Mouse (Mus musculus) B cell, adult 2 months (primary cell): ENCODE results near the gene Klf5.
A peak's percentile ranks its signal among the peaks of the same experiment; 100 is the strongest.

Experiments
- DNase-seq, 2 experiments: peaks; one replicate each; pipeline ENCODE4 v3.0.0; 2022

Klf5 gene

DNA sequence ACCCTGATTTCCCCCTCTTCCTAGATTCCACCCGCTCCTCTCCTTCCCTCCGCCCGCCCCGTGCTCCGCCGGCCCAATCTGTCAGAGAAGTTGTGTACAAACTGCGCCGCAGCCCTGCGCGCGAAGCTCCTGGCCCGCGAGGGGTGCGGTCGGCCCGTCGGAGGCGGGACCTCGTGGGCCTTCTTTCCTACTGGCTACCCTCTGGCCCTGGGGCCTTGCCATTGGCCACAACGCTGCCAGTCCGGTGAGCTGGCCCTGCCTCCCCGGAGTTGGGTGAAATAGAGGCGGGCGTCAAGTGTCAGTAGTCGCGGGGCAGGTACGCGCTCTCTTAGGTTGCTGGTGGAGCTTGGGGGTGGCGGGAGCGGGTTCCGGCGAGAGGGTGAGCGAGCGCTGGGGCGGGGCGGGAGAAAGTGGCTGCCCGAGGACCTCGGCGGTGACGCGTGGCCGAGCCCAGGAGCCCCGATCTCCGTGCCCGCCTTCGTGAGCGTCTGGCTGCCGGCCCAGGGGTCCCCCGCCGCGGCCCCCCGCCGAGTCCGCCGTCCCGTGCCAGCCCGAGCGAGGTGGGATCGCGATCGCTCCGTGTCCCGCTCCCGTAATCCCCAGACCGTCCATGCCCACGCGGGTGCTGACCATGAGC, at the start of gene Klf5:
Klf5 (plus strand) TSS at position 307 of the 637 bp plus-strand sequence.
- DNase-seq, result peak; percentile 59 to 63

DNA sequence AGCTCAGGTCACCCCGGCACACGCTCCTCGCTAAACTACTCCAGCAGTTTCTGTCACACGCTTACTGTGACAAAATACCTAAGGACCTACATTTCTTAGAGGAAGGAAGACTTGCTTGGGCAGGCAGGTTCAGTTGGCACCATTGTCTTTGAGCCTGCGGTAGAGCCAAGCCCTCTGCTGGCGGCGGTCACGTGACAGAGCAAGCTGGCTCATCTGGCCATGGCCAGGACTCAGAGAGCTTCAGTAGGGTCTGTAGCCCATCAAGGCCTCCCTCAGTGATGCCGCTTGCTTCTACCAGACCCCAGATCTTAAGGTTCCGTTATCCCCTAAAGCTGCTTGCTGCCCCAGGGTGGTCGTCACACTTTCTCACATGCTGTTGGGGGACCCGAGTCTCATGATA, 36.5 kb upstream of the Klf5 start:
- no peak for DNase-seq

DNA sequence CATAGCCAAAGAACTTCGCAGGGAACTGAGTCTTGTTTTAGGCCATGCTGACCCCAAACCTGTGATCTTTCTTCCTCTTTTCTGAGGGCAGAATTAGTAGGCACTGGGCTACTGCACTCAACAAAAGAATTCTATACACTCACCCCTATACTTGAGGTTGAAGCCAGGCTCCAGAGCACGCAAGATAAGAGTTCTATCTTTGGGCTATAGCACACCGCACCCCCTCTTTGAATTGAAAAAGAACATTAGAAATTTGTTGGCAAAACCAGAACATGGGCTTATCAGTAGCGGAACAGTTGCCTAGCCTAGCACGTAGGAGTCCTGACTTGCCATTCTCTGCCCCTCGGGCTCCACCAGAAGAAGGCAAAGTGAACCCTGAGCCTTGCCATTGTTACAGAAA, 34.7 kb upstream of the Klf5 start:
- no peak for DNase-seq

DNA sequence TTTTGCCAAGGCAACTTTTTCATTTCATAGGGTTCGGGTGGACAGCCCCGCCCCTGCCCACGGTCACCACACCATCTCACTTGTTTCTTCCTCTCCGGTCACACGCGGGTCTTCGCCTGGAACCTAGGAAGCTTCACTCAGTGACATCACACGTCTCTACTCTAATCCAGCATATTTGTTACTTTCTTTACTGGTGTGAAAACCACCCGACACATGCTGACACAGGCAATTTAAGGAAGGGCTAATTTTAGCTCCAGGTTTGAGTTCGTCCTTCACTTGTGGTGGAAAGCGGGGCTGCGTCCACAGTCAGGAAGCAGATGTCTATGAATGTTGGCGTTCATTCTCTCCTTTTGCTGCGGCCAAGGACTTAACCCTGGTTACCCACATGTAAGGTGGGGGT, 32.7 kb upstream of the Klf5 start:
- no peak for DNase-seq

DNA sequence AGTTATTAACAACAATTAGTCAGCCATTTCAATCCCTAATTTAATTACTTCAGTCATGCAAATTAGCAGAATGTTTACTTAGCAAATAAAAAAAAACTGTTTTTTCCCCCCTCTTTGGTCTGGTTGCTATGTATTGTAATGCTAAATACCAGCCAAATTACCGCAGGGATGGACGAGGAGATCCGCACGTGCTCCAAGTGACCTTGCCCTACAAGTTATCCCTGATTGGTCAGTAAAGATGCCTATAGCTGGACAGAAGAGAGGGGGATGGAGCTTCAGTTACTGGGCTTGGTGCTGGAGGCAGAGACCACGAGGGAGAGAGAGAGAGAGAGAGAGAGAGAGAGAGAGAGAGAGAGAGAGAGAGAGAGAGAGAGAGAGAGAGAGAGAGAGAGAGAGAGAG, 31.7 kb upstream of the Klf5 start:
- DNase-seq, result no peak

DNA sequence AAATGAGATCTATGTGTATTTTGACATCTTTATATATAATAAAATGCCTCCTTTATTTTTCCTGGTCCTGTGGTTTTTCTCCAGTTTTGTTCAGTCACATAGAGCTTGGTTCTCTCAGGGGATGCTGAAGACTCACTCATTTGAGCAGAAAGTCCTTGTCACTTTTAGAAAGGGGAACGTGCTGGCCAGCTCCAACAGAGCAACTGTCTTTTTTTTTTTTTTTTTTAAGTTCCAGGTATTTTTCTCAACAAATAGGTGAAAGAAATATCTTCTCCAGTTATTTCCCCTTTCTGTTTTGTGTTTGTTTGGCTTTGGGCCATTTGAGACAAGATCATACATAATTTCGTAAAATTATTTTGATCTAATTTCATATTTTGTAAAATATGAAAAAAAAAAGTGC, 24.4 kb upstream of the Klf5 start:
- no peak for DNase-seq

DNA sequence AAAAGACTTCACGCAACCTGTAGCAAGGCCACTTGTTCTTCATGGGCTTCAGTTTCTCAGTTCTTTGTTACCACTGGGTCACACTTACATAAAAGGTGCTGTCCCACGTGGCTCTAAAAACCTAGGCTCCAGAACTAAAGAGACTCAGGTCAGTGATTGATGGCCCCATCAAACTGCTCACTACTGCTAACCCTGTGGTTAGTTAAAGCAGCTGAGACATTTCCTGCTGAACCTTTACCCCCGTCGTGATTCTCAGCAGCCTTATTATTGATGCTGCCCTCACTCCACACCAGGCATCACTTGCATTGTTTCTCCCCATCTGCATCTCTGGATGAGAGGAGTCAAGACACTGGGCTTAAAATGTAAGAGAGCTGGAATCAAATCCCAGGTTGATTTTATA, 22.7 kb upstream of the Klf5 start:
- DNase-seq, result no peak

DNA sequence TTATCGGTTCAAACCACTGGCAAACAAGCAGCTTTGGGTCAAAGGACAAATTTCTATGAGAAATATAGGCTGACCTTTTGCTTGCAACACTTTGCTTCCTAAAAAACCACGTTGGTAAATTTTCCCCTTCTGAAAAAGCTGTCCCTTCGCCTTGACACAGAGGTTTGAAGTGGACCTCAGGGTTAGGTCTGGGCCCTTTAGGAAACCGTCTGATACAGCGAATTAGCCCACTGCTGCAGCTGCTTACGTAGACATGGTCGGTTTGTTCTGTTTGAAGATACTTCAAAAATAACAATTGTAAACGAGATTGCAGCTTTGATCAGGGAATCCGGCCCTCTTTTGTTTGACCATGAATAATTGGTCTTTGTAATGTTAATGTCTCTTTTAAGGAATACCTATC, 20.2 kb upstream of the Klf5 start:
- no peak for DNase-seq

DNA sequence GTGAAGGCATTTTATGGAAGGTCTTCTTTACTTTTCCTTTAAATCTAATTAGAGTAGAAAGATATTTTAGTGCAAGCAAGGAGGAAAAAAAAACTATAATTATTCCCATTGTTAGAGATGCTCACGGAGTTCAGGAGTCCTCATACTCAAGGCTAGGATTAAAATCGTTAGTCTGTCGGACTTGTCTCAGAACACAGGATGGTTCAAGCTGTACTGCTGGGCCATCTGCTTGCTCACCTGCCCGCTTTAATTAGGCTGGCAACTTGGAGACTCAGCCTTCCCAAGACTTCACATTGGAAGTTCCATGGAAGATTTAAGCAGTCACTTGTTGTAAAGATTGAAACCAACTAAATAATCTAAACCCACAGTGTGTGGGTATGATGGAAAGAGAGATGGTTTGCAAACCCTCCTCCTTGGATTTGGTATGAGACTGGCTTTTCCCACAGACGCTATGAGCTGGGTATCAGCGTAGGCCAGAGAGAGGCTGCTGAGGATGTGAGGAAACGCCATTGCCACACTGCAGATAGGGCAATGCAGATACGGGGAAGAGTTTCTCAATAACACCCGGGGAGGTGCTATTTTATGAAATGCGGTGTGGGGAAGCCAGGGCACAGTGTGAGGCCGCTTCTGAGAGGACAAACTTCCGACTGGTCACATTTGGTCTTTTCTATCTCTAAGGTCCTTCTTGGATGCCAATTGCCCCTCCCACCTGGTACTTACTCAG, 19.6 kb upstream of the Klf5 start:
- DNase-seq, result no peak

DNA sequence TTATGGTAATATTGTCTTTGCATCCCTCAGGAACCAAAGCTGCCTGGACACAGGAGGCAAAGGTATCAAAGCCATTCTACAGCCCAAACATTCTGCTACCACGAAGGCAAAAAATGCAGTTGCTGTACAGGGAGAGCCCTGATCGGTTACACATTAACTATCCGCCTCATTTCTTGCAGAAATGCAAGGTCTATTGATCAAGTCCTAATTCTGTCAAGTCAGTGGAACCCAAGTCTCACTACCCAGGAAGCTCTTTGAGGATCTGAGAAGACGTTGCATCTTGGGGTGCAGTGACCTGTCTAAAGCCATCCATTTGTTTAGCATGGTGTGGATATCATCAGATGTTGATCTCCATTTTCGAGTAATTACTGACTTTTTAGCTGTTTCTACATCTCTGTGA, 18.1 kb upstream of the Klf5 start:
- no peak for DNase-seq

DNA sequence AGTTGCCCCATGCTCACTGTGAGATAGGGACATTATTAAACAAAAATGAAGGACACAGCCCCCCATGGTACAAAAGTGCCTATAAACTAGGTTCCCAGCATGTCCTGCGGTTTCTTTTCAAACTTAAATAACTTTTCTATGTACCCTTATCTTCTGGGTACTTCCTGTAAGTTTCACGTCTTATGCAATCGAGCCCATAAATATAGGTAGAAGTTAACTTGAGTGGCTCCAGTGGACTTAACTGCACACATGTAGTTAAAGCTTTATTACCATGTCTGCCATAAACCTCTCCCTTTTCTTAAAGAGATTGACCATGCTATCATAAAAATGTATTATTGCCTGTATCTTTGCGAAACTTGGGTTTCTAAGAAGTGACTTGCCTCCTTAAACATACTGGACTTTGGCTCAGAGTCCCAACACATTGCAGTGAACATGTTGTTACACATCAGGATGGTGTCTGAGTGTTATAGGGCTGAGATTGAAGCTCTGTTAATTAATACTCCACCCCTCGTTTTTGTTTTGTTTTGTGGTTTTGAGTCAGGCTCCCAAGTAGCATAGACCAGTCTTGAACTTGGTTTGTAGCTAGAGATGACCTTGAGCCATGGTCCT, 17.6 kb upstream of the Klf5 start:
- no peak for DNase-seq

DNA sequence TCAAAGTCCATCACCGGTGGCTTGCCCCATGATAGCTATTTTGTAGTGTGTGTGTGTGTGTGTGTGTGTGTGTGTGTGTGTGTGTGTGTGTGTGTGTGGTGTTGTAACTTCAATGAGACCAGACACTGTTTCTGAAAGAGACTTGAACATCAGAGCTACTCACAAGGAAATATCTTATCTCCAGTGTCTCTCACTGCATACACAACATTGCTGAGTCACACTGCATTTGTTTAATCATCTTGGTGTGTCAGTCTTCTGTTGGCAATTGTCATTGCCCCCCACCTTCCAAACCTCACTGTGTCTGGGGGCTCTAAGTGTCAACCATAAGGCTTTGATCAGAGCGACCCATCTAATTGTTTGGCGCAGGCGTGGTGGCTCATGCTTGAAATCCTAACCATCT, 13.0 kb upstream of the Klf5 start:
- no peak for DNase-seq

DNA sequence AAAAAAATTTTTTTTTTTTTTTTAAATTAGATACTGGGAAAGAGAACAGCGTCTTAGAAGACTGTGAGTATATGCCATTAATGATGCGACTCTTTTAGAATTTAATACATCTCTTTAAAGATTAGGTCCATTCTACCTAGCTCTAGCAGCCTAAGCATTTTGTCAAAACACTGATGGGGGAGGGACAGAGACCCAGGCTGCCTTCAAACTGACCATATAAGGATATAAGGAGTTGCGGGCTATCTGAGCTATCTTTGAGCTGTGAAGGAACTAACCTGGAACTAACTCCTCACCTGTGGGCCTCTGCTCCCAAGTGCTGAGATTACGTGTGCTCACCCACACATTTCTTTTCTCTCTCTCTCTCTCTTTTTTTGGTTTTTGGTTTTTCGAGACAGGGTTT, 6.3 kb upstream of the Klf5 start:
- DNase-seq, result no peak

DNA sequence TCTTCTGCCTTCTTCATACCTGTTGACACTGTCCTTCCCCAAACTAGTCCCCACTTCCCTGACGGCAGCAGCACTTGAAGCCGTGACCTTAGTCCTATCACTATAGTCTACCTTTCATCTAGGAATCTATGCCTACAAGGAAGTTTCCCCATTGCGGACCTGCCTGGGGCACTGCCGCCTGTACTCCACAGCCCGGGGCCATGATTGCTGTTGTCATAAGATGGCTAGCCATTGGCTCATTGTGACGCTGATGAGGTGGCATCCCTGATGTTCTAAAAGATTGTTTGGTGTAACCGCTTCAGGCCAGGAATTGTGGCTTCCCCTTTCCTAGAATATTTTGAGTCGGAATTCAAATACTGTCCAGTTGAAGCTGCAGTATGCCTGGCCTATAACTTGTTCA, 4.1 kb upstream of the Klf5 start:
- DNase-seq, result no peak

DNA sequence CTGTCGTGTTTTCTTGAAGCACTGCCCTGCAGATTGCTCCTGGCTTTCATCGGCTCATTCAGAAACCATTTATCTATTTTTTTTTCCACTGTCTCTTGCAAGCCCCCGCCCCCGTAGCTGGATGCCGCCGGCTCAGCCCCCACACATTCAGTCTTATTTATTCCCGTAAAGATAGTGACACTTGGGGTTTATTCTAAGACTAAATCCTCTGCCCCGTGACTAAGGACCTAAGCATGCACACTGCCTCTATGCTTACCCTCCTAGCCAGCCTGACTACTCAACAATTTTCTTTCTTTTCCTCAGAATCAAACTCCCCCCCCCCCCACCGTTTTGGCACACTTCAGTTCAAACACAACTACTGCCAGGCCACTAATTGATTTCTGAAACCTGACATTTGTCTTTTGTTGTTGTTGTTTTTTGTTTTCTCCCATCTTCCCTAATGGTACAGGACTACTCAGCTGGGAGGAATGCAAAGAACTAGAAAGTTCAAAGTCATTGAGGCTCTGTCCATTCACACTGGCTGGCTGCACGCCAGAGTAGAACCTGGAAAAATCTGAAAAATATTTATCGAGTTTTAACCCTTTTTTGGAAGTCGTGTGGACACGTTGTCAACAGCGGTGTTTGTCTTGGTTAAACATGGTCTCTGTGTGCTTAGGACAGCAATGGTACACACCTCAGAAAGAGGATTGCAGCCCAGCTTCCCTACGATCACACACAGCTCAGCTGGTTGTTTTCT, 2.7 kb upstream of the Klf5 start:
- DNase-seq, result no peak

DNA sequence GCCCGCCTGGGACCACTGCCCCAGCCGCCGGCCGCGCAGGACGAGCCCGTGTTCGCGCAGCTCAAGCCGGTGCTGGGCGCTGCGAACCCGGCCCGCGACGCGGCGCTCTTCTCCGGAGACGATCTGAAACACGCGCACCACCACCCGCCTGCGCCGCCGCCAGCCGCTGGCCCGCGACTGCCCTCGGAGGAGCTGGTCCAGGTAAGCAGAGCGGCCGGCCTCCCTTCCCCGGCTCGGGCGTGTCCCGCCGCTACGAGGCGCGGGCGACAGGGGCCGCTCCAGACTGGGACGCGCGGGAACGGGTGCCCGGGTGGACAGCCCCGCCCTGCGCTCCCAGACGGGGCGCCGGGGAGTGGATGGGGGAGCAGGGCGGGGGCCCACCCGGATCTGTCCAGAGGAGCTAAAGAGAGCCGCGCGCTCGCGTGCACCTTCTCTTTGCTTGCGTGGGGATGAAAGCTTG, 561 bp downstream of the Klf5 start:
- peak; percentile 11 to 19 for DNase-seq

DNA sequence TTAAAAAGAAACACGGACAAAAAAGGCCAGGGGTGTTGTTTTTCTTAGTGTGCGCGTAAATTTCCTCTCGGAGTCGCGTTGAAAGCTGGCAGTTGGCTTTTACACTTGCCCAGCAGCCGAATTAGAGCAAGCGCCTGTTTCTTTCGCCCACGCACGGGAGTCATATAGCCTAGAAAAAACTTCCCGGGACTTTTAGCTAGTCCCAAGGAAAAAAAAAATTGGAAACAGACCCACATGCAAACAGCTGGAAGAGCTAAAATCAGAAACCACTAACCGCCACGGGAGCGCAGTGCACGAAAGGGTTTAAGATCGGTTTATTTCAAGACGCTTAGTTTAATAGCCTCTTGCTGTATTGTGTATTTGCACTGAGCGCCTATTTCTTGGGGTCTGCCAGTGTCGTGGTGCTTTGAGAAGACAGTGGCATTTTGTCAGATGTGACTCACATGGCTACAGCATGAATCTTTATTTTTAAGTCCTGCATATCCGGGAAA, 1.3 kb downstream of the Klf5 start:
- no peak for DNase-seq

DNA sequence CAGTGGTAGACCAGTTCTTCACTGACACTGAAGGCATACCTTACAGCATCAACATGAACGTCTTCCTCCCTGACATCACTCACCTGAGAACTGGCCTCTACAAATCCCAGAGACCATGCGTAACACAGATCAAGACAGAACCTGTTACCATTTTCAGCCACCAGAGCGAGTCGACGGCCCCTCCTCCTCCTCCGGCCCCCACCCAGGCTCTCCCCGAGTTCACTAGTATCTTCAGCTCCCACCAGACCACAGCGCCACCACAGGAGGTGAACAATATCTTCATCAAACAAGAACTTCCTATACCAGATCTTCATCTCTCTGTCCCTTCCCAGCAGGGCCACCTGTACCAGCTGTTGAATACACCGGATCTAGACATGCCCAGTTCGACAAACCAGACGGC, 3.0 kb downstream of the Klf5 start:
- DNase-seq, result no peak

DNA sequence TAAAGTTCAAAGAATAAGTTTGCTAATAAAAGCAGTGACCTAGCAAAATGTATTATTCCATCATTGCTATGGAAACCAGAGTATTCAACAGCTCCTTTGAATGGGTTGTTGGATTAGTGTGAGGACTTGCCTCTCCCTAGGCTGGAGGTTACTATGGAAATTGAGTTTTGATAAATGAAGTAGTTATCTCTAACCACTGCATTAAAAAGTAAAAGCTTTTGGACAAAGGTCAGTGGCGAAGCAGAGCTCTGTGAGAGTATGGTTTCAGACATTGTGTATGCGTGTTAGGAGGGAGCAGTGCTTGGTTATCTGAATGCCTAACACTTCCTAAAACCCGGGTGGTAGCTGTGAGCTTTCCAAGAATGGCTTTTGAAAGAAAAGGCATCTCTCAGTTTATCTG, 5.9 kb downstream of the Klf5 start:
- DNase-seq, result no peak

DNA sequence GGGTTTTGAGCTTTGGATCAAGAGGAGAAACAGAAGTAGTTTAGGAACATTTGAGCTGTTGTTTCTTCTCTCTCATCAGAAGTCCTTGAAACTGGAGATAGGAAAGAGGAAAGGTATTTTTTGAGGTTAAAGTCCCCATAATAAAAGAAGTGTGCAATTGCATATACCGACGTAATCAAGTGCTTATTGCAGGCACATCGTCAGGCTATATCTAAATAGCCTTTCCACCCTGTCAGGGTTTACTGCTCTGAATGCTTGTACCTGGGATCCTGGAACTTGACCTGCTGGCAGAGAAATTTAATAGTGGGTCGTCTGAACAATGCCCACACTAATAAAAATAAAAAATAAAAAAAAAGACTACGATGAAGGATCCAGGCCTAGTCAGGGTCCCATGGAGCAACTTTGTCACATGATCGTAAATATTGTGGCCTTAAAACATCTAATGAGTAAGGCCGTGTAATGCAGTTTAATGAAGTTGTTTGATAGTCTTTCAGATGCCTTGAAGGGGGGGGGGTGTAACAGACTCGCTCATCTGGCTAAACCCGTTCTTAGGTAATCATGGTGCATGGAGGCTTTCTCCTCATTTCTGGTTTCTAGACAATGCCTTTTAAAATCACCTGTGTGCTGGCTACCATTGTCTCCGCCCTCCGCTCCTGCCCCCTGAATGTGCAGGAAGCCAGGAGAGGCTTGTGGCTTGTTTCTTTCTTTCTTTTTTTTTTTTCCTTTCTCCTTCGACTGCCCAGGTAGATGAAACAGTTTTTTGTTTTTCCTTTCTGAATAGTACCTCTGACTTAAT, 6.7 kb downstream of the Klf5 start:
- DNase-seq, result no peak

DNA sequence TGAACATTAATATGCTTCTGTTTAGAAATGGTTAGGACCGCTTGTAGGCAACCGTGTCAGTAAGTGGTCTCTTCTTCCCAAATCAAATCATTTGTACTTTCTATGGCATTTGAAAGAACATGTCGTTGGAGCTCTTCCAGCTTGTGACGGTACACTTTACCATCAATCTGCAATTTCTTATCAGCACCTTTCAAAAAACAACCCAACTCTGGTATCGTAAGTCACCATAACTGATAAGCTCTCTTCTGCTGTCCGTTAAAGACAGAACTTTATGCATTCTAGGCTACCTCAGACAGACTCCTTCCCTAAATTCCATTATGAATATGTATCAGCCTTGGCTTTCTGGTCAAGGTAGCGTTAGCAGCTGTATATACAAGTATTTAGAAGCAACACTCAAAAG, 7.9 kb downstream of the Klf5 start:
- DNase-seq, result no peak

DNA sequence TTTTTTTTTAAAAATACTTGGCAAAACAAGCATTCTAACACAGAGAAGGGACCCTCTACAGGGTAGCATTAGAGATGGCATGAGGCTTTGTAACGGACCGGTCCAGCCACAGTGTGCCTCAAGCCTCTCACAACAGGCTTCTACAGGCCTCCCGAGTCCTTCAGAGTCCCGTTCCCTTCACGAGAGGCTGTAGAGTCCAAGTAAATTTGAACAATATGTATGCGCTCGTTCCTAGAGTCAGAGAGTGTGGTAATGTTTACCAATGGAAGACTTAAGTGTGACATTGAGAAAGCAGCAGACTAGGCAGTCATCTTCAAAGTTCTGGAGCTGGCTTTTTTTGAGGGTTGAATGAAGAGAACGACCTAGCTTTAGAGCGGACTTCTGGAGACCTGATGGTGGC, 11.1 kb downstream of the Klf5 start:
- no peak for DNase-seq

DNA sequence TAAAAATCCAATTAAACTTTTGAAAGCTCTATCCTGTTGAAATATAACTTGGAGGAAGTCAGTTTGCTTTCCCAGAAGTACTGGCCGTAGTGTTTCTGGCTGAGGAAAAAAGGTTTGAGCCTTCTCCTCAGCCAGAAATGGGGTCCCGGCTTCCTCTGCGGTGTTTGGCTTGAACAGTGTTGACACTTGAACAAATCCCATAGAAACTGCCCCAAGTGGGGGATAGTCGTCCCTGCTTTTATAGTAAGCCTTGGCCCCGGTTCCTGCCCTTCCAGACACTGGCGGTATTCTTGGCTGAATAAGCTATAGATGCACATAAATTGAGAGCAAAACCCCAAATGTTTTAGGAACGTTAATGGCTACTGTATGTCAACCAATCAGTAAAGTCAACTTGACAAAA, 11.9 kb downstream of the Klf5 start:
- DNase-seq, result no peak
